Mouse (Mus musculus) urinary bladder, postnatal 25 days (tissue): ENCODE results near the gene Brsk2.
"Not testable (repeated sequence)": the region's sequence is repeated elsewhere in the genome, so short reads cannot be mapped to it uniquely, and the experiment has no call there.

Experiments used
- DNase-seq: peaks from one replicate; pipeline ENCODE4 v3.0.0; 2022; ENCODE audit warnings: low spot score

Brsk2 gene

GRCm38 (mm10) chr7:141948906-141949798 is at the start of gene Brsk2:
Gene Brsk2 (plus strand): TSS chr7:141949751.
- DNase-seq: peak; percentile 92

GRCm38 (mm10) chr7:141901825-141902224 is 47.7 kb upstream of the Brsk2 start:
- DNase-seq: peak; percentile 11

- DNase-seq: peak; percentile 100
Observed at GRCm38 (mm10) chr7:141902269-141902729, 47.3 kb upstream of the Brsk2 start.

- DNase-seq: no peak
Observed at GRCm38 (mm10) chr7:141902791-141903190, 46.8 kb upstream of the Brsk2 start.

- no peak for DNase-seq
Observed at GRCm38 (mm10) chr7:141908591-141908990, 41.0 kb upstream of the Brsk2 start.

GRCm38 (mm10) chr7:141911305-141911704 is 38.2 kb upstream of the Brsk2 start:
- DNase-seq: no peak

- no peak for DNase-seq
Observed at GRCm38 (mm10) chr7:141918407-141918806, 31.1 kb upstream of the Brsk2 start, which contains the start of gene Tollip. Gene Tollip (minus strand): TSS chr7:141918507.

- DNase-seq: not testable (repeated sequence)
Observed at GRCm38 (mm10) chr7:141924121-141924520, 25.4 kb upstream of the Brsk2 start.

- DNase-seq: peak; percentile 72
Observed at GRCm38 (mm10) chr7:141924917-141925316, 24.6 kb upstream of the Brsk2 start.

GRCm38 (mm10) chr7:141928642-141929041 is 20.9 kb upstream of the Brsk2 start:
- DNase-seq: no peak

GRCm38 (mm10) chr7:141934128-141934898 is 15.2 kb upstream of the Brsk2 start:
- no peak for DNase-seq

- no peak for DNase-seq
Observed at GRCm38 (mm10) chr7:141934951-141935350, 14.6 kb upstream of the Brsk2 start.

GRCm38 (mm10) chr7:141943444-141943843 is 6.1 kb upstream of the Brsk2 start:
- DNase-seq: no peak

GRCm38 (mm10) chr7:141945927-141946326 is 3.6 kb upstream of the Brsk2 start:
- DNase-seq: no peak

GRCm38 (mm10) chr7:141947512-141947911 is 2.0 kb upstream of the Brsk2 start:
- DNase-seq: no peak

GRCm38 (mm10) chr7:141948045-141948444 is 1.5 kb upstream of the Brsk2 start:
- DNase-seq: no peak

- DNase-seq: no peak
Observed at GRCm38 (mm10) chr7:141949799-141950103, 200 bp downstream of the Brsk2 start.

GRCm38 (mm10) chr7:141950104-141951013 is 808 bp downstream of the Brsk2 start:
- peak; percentile 7 for DNase-seq

- no peak for DNase-seq
Observed at GRCm38 (mm10) chr7:141951821-141952220, 2.3 kb downstream of the Brsk2 start.

GRCm38 (mm10) chr7:141952920-141953319 is 3.4 kb downstream of the Brsk2 start:
- no peak for DNase-seq

GRCm38 (mm10) chr7:141953616-141954015 is 4.1 kb downstream of the Brsk2 start:
- DNase-seq: no peak
